Mouse (Mus musculus) adrenal gland, adult 10 weeks (tissue): ENCODE data around the gene Rfc2. TPM values are rescaled to one million over a fixed set of nuclear protein-coding genes. Genes with fewer than 3 reads are reported as not detected.

Experiments
- polyA plus RNA-seq: library from polyadenylated mRNA; stranded (reverse); fragments of 350-450 nt; fragmentation: Illumina TruSeq; extraction: RNeasy Lipid Tissue Mini Kit (QIAGEN cat#74804); gene quantifications from one replicate; pipeline ENCODE4 v1.2.3, GENCODE M21; 2014; ENCODE audit warnings: low read depth, low replicate concordance

The Rfc2 gene
- 8.2 TPM for polyA plus RNA-seq

DNA sequence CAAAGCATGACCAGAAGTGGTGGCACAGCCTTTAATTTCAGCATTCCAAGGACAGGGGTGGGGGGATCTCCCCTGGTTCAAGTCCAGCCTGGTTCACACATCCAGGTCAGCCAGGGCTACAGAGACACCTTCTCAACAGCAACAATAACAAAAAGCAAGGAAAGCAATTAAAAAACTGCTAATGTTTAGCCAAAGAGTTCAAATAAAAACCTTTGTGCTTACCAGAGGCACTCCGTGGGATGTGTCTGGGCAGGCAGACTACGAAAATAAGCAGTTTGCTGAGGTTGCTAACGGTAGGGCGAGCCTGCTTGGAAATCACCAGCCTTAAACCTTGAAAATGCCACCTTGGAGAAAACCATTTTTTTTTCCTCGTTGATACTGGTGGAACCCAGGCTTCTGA lies at the start of gene Rfc2:
Gene Rfc2 (plus strand): TSS at position 221 of the 400 bp plus-strand sequence.

DNA sequence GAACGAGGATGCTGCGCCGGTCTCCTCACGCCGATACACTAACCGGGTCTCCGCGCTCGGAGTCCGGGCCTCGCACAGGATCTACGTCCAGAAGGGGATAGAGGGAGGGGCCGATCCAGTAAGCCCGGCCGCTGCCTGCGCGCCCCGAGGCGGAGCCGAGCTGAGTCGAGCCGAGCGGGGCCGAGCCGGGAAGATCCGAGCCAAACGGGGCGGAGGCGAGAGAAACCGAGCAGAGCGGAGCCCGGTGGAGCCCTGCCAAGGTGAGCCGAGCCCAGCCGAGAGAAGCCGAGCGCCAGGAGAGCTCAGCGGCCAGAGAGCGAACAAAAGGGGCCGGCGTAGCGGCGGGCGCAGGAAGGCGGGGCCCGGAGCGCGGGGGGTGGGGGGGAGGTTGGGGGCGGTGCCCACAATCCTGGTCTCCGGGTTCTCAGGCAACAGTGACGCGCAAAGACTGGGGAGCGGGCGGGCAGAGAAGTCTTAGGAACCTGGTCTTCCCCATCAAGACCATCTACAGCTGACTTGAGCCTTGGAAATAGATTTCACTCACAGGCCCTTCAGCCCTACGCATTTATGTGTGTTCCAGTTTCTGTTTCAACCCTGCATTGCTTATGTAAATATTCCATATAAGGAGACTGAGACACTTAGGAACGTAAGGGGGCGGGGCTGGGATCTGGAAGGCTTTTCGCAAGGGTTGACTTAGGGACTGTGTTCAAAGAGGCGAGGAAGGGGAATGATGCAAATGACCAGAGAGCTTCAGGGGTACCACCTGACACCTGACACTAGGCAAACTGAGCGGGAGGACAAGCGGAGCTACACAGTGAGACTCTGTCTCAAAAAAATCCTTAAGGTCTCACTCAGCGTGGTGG lies 28.8 kb upstream of the Rfc2 start, which contains the start of gene Clip2:
Gene Clip2 (minus strand): TSS at position 325 of the 863 bp plus-strand sequence.

DNA sequence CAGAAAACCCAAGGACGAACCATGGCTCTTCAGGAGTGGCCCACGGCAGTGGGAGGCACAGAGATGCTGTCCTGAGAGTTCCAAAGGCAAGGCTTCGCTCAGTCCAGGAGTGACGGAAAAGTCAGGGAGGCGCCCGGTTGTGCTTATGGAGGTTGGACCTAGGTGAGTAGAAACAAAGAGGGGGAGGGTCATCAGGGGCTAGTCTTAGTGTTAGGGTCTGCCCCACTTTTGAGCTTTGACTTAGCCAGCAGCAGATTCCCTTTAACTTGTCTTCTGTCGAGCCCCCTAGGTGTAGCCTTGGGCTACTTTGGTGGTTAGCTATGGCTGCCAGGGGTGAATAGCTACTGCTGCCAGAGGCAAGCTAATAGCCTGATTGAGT lies 21.1 kb upstream of the Rfc2 start, which contains the start of gene Syna:
Gene Syna (minus strand): TSS at position 101 of the 379 bp plus-strand sequence.

DNA sequence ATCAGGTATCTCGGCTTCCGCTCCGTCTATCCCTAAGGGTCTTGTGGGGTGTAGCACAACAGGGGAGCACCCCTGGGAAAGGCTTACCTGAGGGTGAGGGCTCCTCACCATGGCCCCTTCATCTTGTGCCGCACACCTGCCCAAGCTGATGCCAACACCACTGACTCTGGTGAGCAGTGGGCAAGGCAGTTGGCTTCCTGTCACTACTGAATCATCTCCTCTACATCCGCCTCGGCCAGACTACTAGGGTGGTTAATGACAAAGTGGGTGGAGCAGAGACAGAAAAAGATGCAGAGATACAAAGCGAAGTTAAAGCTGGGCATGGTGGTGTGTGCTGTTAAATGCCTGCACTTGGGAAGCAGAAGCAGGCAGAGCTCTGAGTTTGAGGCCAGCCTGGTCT lies 33.6 kb downstream of the Rfc2 start, which contains the start of gene Lat2:
Gene Lat2 (minus strand): TSS at position 224 of the 400 bp plus-strand sequence.

GRCm38 (mm10) chr5:134639269-134639682 lies 58.1 kb downstream of the Rfc2 start, which contains the start of gene Eif4h:
Gene Eif4h (minus strand): TSS chr5:134639490.

Other genes starting within 250 kb of the Rfc2 start
- gene Gtf2ird1, start 124.7 kb upstream of the Rfc2 start, polyA plus RNA-seq = 14.0 TPM
- gene Clip2, start 28.9 kb upstream of the Rfc2 start, polyA plus RNA-seq = 1.1 TPM
- not detected for gene Syna, start 21.2 kb upstream of the Rfc2 start, polyA plus RNA-seq
- 1.5 TPM for gene Lat2, start 33.7 kb downstream of the Rfc2 start, polyA plus RNA-seq
- 97.0 TPM for gene Eif4h, start 58.1 kb downstream of the Rfc2 start, polyA plus RNA-seq
- 1.3 TPM for gene Limk1, start 107.2 kb downstream of the Rfc2 start, polyA plus RNA-seq
- gene Eln, start 166.0 kb downstream of the Rfc2 start, polyA plus RNA-seq = 2.5 TPM